Mouse (Mus musculus) heart, adult 2 months (tissue): ENCODE data around the gene Wbp2. TPM values are rescaled to one million over a fixed set of nuclear protein-coding genes. Genes with fewer than 3 reads are reported as not detected.

Source experiments
- DNase-seq, 2 experiments: peaks; one replicate each; pipeline ENCODE4 v3.0.0; 2021
- H3K27ac ChIP-seq: fragments of 200-600 bp; 2 replicates; pipeline ENCODE4 v1.8.1; 2022
- H3K27me3 ChIP-seq: fragments of 200-500 bp; 2 replicates; pipeline ENCODE4 v1.6.1; 2012; ENCODE audit warnings: mild to moderate bottlenecking, low read length, inconsistent platforms, mixed read lengths; ENCODE audit not compliant: control insufficient read depth, insufficient read depth
- H3K36me3 ChIP-seq: fragments of 200-500 bp; 2 replicates; pipeline ENCODE4 v1.6.1; 2012; ENCODE audit warnings: low read length, inconsistent platforms; ENCODE audit not compliant: control insufficient read depth, insufficient read depth
- H3K4me1 ChIP-seq: fragments of 200-500 bp; 2 replicates; pipeline ENCODE4 v1.6.1; 2011; ENCODE audit warnings: low read length; ENCODE audit not compliant: control insufficient read depth, insufficient read depth
- H3K4me3 ChIP-seq: fragments of 200-600 bp; 2 replicates; pipeline ENCODE4 v1.8.1; 2022
- H3K79me2 ChIP-seq: fragments of 200-500 bp; replicated peaks from 2 replicates; pipeline ENCODE4 v1.6.1; 2012; ENCODE audit warnings: mild to moderate bottlenecking, inconsistent platforms, low read length, moderate library complexity, mixed read lengths; ENCODE audit not compliant: control insufficient read depth, insufficient read depth
- H3K9ac ChIP-seq: fragments of 200-500 bp; 2 replicates; pipeline ENCODE4 v1.6.1; 2012; ENCODE audit warnings: low read depth, mild to moderate bottlenecking, control low read depth, inconsistent platforms, low read length, mixed read lengths
- CTCF ChIP-seq: fragments of 200-600 bp; IDR thresholded peaks from 2 replicates; pipeline ENCODE4 v1.8.1; 2022; ENCODE audit warnings: antibody characterized with exemption, mild to moderate bottlenecking, moderate library complexity
- EP300 ChIP-seq: fragments of 200-500 bp; IDR thresholded peaks from 2 replicates; pipeline ENCODE4 v1.6.1; 2011; ENCODE audit warnings: low read depth, low read length, control low read depth; ENCODE audit not compliant: insufficient read depth
- POLR2A ChIP-seq: fragments of 200-500 bp; IDR thresholded peaks from 2 replicates; pipeline ENCODE4 v1.6.1; 2011; ENCODE audit warnings: mild to moderate bottlenecking, low read depth, low read length, control low read depth; ENCODE audit not compliant: insufficient read depth
- WGBS: fragments of 180-500 bp; shearing (Covaris S2); methylation state at CpG from one replicate; pipeline ENCODE4 v1.1.7; 2018; 5-methylcytosine and 5-hydroxymethylcytosine counted together
- intact Hi-C: fragments of 180-260 bp; cut with DNase I; formaldehyde crosslinking; loops from one replicate; pipeline ENCODE4 v1.15.1; 2025
- polyA plus RNA-seq: library from polyadenylated mRNA; depleted of rRNA; stranded (reverse); fragments of >200 nt; gene quantifications from 2 replicates; pipeline ENCODE4 v1.2.3, GENCODE M21; 2012
- total RNA-seq, 2 experiments: library from RNA; stranded (reverse); gene quantifications; 2 replicates each; pipeline ENCODE4 v1.2.3; 2021

The Wbp2 gene
- total and polyA plus RNA-seq, 3 experiments, result 91.0 to 176 (median 108) TPM

- H3K36me3 ChIP-seq, result no peaks in the 10 kb centered on the region
- peaks cover 14% of the 10 kb centered on the region for H3K4me1 ChIP-seq
- TF ChIP-seq CTCF, result no peak
- TF ChIP-seq EP300, result no peak
- no peak for TF ChIP-seq POLR2A
- H3K27me3 ChIP-seq, result no peaks in the 10 kb centered on the region
- DNase-seq, result no peak
- peak overlapping the region; percentile 96 for H3K27ac ChIP-seq
- 76% methylated on average over 15 of the region's 15 CpGs for WGBS
- intact Hi-C loops, result loop anchor here (2.0 to 10.0 kb wide), 2 partner anchors 99 to 197 kb away; partner anchors contain the start of genes Recql5 and Sap30bp
- no peaks in the 10 kb centered on the region for H3K79me2 ChIP-seq
- H3K4me3 ChIP-seq, result peak overlapping the region; percentile 70
- H3K9ac ChIP-seq, result peak overlapping the region; percentile 88
Measured at GRCm38 (mm10) chr11:116131349-116132170, 44.8 kb upstream of the Wbp2 start.

GRCm38 (mm10) chr11:116130488-116131205 lies 43.9 kb upstream of the Wbp2 start, which contains the start of gene Trim65:
TSS of gene Trim65 (minus strand) at chr11:116131128.
- Histone ChIP-seq H3K9ac (peak within 1 kb of the TSS; percentile 88), H3K36me3 (no peaks in the 10 kb centered on the region), H3K4me1 (peaks cover 14% of the 10 kb centered on the region), H3K27me3 (no peaks in the 10 kb centered on the region), H3K79me2 (no peaks in the 10 kb centered on the region), H3K27ac (peak within 1 kb of the TSS; percentile 96), H3K4me3 (peak within 1 kb of the TSS; percentile 70)
- WGBS, result under 1% methylated on average over 69 of the region's 69 CpGs
- intact Hi-C loops, result loop anchor here (1.0 to 10.0 kb wide), 4 partner anchors 22 to 196 kb away; partner anchors contain the start of genes Recql5 and Sap30bp
- TF ChIP-seq POLR2A (peak; percentile 81), EP300 (peak; percentile 83; the same call in 1 of the 2 replicates), CTCF (no peak)
- DNase-seq, result peak; percentile 92

GRCm38 (mm10) chr11:116129993-116130487 lies 43.2 kb upstream of the Wbp2 start:
- intact Hi-C loops, result loop anchor here (1.0 to 10.0 kb wide), 4 partner anchors 22 to 195 kb away; partner anchors contain the start of genes Recql5 and Sap30bp
- 28% methylated on average over 8 of the region's 8 CpGs for WGBS
- no peak for DNase-seq
- peak overlapping the region; percentile 88 for H3K9ac ChIP-seq
- TF ChIP-seq POLR2A (no peak), CTCF (no peak), EP300 (no peak)
- peak overlapping the region; percentile 70 for H3K4me3 ChIP-seq
- no peaks in the 10 kb centered on the region for H3K27me3 ChIP-seq
- no peaks in the 10 kb centered on the region for H3K36me3 ChIP-seq
- H3K4me1 ChIP-seq, result peaks cover 14% of the 10 kb centered on the region
- peak overlapping the region; percentile 96 for H3K27ac ChIP-seq
- H3K79me2 ChIP-seq, result no peaks in the 10 kb centered on the region

- Histone ChIP-seq H3K27me3 (no peaks in the 10 kb centered on the region), H3K9ac (peak overlapping the region; percentile 30), H3K4me3 (no peak overlapping the region; the same call in 1 of the 2 replicates), H3K79me2 (no peaks in the 10 kb centered on the region), H3K4me1 (peaks cover 14% of the 10 kb centered on the region), H3K36me3 (no peaks in the 10 kb centered on the region), H3K27ac (peak overlapping the region; percentile 96)
- intact Hi-C loops, result no loop called here
- TF ChIP-seq CTCF, result no peak
- no peak for TF ChIP-seq EP300
- TF ChIP-seq POLR2A, result no peak
- 74% methylated on average over 9 of the region's 9 CpGs for WGBS
- DNase-seq, result no peak
Measured at GRCm38 (mm10) chr11:116129091-116129790, 42.4 kb upstream of the Wbp2 start.

- Histone ChIP-seq H3K27me3 (no peaks in the 10 kb centered on the region), H3K27ac (peak overlapping the region; percentile 20; the same call in 1 of the 2 replicates), H3K4me3 (no peak overlapping the region), H3K36me3 (no peaks in the 10 kb centered on the region), H3K4me1 (peaks cover 14% of the 10 kb centered on the region), H3K9ac (0 out of 2 replicates have a peak overlapping the region, but pooled peaks have one; percentile 15), H3K79me2 (no peaks in the 10 kb centered on the region)
- TF ChIP-seq EP300 (no peak), CTCF (no peak), POLR2A (no peak)
- no peak for DNase-seq
- intact Hi-C loops, result no loop called here
- 74% methylated on average over 9 of the region's 9 CpGs for WGBS
Measured at GRCm38 (mm10) chr11:116127986-116128385, 41.2 kb upstream of the Wbp2 start.
